Mouse (Mus musculus) ES-Bruce4 (cell line): ENCODE results near the gene Anapc16. TPM values are rescaled to one million over a fixed set of nuclear protein-coding genes. Genes with fewer than 3 reads are reported as not detected.

ENCODE experiments used
- H3K27ac ChIP-seq: 2 replicates; pipeline ENCODE4 v1.5.1; 2012; ENCODE audit warnings: low read length, inconsistent platforms; ENCODE audit not compliant: insufficient read depth
- H3K27me3 ChIP-seq: 2 replicates; pipeline ENCODE4 v1.6.1; 2012; ENCODE audit warnings: mild to moderate bottlenecking, low read length, inconsistent platforms; ENCODE audit not compliant: control insufficient read depth, poor library complexity, insufficient read depth, severe bottlenecking
- H3K36me3 ChIP-seq: 2 replicates; pipeline ENCODE4 v1.6.1; 2012; ENCODE audit warnings: inconsistent platforms, mild to moderate bottlenecking, low read length, moderate library complexity; ENCODE audit not compliant: control insufficient read depth, poor library complexity, insufficient read depth, severe bottlenecking
- H3K4me1 ChIP-seq: one replicate; pipeline ENCODE4 v1.8.1; 2011; ENCODE audit warnings: low read length; ENCODE audit not compliant: control insufficient read depth, insufficient read depth
- H3K4me3 ChIP-seq: 2 replicates; pipeline ENCODE4 v1.5.1; 2011; ENCODE audit warnings: low read depth, mild to moderate bottlenecking, low read length
- H3K9ac ChIP-seq: 2 replicates; pipeline ENCODE4 v1.6.1; 2012; ENCODE audit warnings: low read depth, mild to moderate bottlenecking, inconsistent platforms; ENCODE audit not compliant: poor library complexity, severe bottlenecking
- H3K9me3 ChIP-seq: replicated peaks from 2 replicates; pipeline ENCODE4 v1.6.1; 2012; ENCODE audit warnings: mild to moderate bottlenecking, low read length, inconsistent platforms; ENCODE audit not compliant: control insufficient read depth, poor library complexity, insufficient read depth, severe bottlenecking
- CTCF ChIP-seq: IDR thresholded peaks from one replicate; pipeline ENCODE4 v1.8.1; 2011; ENCODE audit warnings: low read depth, low read length
- EP300 ChIP-seq: IDR thresholded peaks from 2 replicates; pipeline ENCODE4 v1.6.1; 2011; ENCODE audit warnings: low read depth, low read length; ENCODE audit not compliant: insufficient read depth
- POLR2A ChIP-seq: IDR thresholded peaks from one replicate; pipeline ENCODE4 v1.8.1; 2011; ENCODE audit warnings: low read length; ENCODE audit not compliant: insufficient read depth
- polyA plus RNA-seq: library from polyadenylated mRNA; stranded (reverse); fragments of >200 nt; gene quantifications from 2 replicates; pipeline ENCODE4 v1.2.4, GENCODE M21; 2011; ENCODE audit warnings: low read depth; ENCODE audit not compliant: missing spikeins, insufficient read depth, insufficient read length

Gene Anapc16
- polyA plus RNA-seq = 22.7 and 24.4 TPM in 2 replicates

DNA sequence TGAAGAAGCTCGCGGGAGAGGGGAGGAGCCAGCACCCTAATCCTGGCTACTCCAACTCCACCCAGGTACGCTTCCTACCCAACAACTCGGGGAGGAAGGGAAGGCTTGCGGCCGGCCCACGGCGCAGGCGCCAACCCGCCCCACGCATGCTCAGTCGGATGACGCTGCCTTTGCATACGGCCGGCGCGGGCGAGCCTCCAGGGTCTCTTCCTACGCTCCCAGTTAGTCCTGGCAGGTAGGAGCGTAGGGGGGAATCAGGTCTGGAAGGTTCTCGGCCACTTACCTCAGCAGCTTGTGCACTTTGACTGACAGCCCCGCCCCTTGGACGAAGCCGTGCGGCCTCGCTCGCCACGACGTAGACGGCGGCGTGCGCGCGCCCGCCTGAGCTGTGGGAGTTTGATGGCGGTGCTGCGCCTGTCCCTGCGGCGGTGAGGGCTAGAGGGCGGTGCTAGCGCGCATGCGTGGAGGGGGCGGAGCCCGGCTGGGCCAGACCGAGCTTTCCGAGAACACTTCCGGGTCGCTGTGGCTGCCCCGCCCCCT, at the start of gene Anapc16, which contains the start of gene Ascc1:
TSS of gene Anapc16 (minus strand) at position 463 of the 540 bp plus-strand sequence.
TSS of gene Ascc1 (plus strand) at position 133 of the 540 bp plus-strand sequence.
- H3K4me3 ChIP-seq = peak within 1 kb of the TSS; percentile 96
- peak within 1 kb of the TSS; percentile 86 for H3K27ac ChIP-seq
- peak within 1 kb of the TSS; percentile 41 for H3K9ac ChIP-seq
- peaks cover 8% of the 10 kb centered on the region for H3K36me3 ChIP-seq
- TF ChIP-seq POLR2A (peak; percentile 70), CTCF (no peak)
- H3K9me3 ChIP-seq = no peaks in the 10 kb centered on the region
- H3K4me1 ChIP-seq = no peaks in the 10 kb centered on the region
- H3K27me3 ChIP-seq = no peaks in the 10 kb centered on the region

DNA sequence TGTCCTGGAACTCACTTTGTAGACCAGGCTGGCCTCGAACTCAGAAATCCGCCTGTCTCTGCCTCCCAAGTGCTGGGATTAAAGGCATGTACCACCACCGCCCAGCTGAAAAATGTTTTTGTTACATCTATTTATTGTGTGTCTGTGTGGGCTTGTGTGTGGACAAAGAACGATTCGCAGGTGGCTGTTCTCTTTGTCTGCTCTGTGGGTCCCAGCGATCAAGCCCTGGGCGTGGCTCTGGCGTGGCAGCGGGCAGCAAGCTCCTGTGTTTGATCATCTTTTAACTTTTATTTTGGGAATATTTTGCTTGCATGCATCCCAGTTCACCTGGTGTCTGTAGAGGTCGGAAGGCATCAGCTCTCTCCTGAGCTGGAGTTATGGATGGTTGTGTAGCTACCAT, 47.6 kb upstream of the Anapc16 start:
- H3K9ac ChIP-seq = no peak overlapping the region
- TF ChIP-seq CTCF (no peak), POLR2A (no peak)
- H3K36me3 ChIP-seq = 0 out of 2 replicates have a peak, but pooled peaks cover 5% of the 10 kb centered on the region
- no peaks in the 10 kb centered on the region for H3K4me1 ChIP-seq
- H3K9me3 ChIP-seq = no peaks in the 10 kb centered on the region
- no peak overlapping the region for H3K4me3 ChIP-seq
- H3K27ac ChIP-seq = no peak overlapping the region
- H3K27me3 ChIP-seq = no peaks in the 10 kb centered on the region

DNA sequence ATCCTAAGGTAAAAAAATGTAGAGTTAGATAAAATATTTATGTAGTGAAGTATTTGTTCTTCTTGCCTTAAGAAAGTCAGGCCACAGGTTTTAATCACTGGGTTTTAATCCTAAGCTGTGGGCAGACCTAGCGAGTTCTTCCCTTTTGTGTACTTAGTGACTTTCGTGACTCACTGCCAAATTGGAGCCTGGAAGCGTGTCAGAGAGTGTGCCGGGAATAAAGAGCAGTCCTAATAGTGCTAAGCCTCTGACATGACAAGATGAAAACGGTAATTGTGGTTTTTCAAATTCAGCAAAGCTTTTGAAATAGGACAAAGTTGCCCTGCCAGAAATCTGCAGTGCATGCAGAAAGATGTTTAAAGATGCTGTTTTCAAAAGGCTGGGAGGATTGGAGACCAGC, 43.8 kb upstream of the Anapc16 start:
- H3K27ac ChIP-seq = no peak overlapping the region
- no peaks in the 10 kb centered on the region for H3K9me3 ChIP-seq
- TF ChIP-seq CTCF (no peak), EP300 (no peak), POLR2A (no peak)
- H3K4me3 ChIP-seq = no peak overlapping the region
- H3K9ac ChIP-seq = no peak overlapping the region
- H3K36me3 ChIP-seq = 0 out of 2 replicates have a peak, but pooled peaks cover 7% of the 10 kb centered on the region
- no peaks in the 10 kb centered on the region for H3K4me1 ChIP-seq
- no peaks in the 10 kb centered on the region for H3K27me3 ChIP-seq

DNA sequence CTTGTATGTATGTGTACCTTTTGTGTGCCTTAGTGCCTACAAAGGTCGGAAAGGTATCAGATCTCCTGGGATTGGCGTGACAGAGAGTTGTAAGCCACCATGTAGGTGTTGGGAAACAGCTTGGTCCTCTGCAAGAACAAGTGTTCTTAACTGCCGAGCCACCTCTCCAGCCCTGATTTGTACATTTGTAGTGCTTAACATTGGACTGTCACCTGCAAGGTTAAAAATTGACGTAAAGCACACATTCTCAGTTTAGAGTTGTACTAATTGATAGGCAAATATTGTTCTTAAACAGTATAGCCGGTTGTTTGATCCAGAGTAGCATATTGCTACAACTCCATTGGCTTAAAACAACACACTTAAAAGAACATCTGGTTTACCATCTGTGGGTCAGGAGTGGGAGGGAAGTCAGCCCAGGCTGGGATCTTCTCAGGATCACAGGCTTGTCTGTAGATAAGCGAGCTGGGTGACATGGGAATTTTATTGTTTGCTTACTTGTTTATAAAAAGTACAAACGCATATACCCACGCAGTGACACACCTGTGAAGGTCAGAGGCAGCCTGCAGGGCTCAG, 39.5 kb upstream of the Anapc16 start:
- 0 out of 2 replicates have a peak, but pooled peaks cover 2% of the 10 kb centered on the region for H3K36me3 ChIP-seq
- H3K27ac ChIP-seq = no peak overlapping the region
- no peaks in the 10 kb centered on the region for H3K4me1 ChIP-seq
- TF ChIP-seq EP300 = no peak
- no peak for TF ChIP-seq POLR2A
- no peak for TF ChIP-seq CTCF
- no peaks in the 10 kb centered on the region for H3K9me3 ChIP-seq
- H3K27me3 ChIP-seq = no peaks in the 10 kb centered on the region
- H3K9ac ChIP-seq = no peak overlapping the region
- no peak overlapping the region for H3K4me3 ChIP-seq

DNA sequence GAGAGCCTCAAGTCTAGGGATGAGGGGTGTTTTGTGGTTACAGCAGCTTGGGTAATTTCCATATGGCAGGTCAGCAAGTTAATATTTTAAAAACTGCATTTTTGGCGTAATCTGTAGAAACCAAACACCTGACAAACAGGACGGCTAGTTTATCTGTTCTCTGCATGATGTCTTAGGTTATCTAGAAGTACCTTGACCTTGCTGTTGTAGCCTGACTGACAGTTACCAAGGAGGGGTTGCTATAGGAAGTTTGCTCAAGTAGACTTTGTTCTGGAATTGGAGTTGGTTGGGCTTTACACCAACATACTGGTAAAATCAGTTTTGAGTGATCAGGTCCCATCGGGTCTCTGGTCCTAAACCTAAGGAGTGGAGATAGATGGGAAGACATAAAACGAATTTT, 32.8 kb upstream of the Anapc16 start:
- no peak for TF ChIP-seq EP300
- TF ChIP-seq CTCF = no peak
- no peak for TF ChIP-seq POLR2A
- Histone ChIP-seq H3K4me1 (peaks cover 7% of the 10 kb centered on the region), H3K4me3 (no peak overlapping the region), H3K9ac (no peak overlapping the region), H3K27me3 (no peaks in the 10 kb centered on the region), H3K36me3 (no peaks in the 10 kb centered on the region), H3K9me3 (no peaks in the 10 kb centered on the region), H3K27ac (no peak overlapping the region)

DNA sequence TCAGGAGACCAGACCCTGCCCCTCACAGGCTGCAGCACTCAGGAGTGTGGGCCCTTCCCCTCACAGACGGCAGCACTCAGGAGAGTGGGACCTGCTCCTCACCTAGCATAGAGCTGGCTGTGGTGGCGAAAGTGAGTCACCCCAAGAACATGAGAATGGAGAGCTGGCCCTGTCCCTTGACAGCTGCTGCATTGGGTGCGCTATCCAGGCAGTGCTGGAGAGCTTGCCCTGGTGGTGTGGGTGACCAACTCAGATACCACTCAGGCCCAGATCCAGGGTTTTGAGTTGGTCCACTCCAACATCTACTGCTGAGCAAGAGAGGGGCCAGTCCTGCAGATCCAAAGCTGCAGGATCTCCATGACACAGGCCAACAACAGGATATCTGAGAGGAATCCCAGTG, 31.7 kb upstream of the Anapc16 start:
- no peaks in the 10 kb centered on the region for H3K36me3 ChIP-seq
- H3K27ac ChIP-seq = no peak overlapping the region
- no peaks in the 10 kb centered on the region for H3K27me3 ChIP-seq
- H3K9ac ChIP-seq = no peak overlapping the region
- no peak overlapping the region for H3K4me3 ChIP-seq
- peaks cover 7% of the 10 kb centered on the region for H3K4me1 ChIP-seq
- TF ChIP-seq POLR2A = no peak
- H3K9me3 ChIP-seq = no peaks in the 10 kb centered on the region
